Mouse (Mus musculus) mesoderm, embryonic 11.5 days (tissue): ENCODE measurements around the gene Pdik1l.
"Not testable (repeated sequence)": the region's sequence is repeated elsewhere in the genome, so short reads cannot be mapped to it uniquely, and the experiment has no call there.

Experiments
- DNase-seq: peaks from one replicate; pipeline ENCODE4 v3.0.0-alpha.2; 2012; ENCODE audit warnings: low read depth, low spot score

Gene Pdik1l

GRCm38 (mm10) chr4:134298626-134299497 lies 11.2 kb upstream of the Pdik1l start:
- DNase-seq = no peak

GRCm38 (mm10) chr4:134297369-134297768 lies 9.7 kb upstream of the Pdik1l start:
- DNase-seq = no peak

- no peak for DNase-seq
Observed at GRCm38 (mm10) chr4:134296523-134296922, 8.8 kb upstream of the Pdik1l start.

GRCm38 (mm10) chr4:134296096-134296495 lies 8.4 kb upstream of the Pdik1l start:
- DNase-seq = not testable (repeated sequence)

GRCm38 (mm10) chr4:134293692-134294163 lies 6.0 kb upstream of the Pdik1l start:
- no peak for DNase-seq

- DNase-seq = no peak
Observed at GRCm38 (mm10) chr4:134293061-134293691, 5.5 kb upstream of the Pdik1l start.

GRCm38 (mm10) chr4:134292067-134292466 lies 4.4 kb upstream of the Pdik1l start:
- DNase-seq = peak; percentile 84

- no peak for DNase-seq
Observed at GRCm38 (mm10) chr4:134288397-134289256, 932 bp upstream of the Pdik1l start.

GRCm38 (mm10) chr4:134287168-134287564 lies 529 bp downstream of the Pdik1l start:
- DNase-seq = peak; percentile 96

GRCm38 (mm10) chr4:134286226-134287167 lies 1.2 kb downstream of the Pdik1l start:
- no peak for DNase-seq

- no peak for DNase-seq
Observed at GRCm38 (mm10) chr4:134284942-134285341, 2.8 kb downstream of the Pdik1l start.

GRCm38 (mm10) chr4:134273417-134274345 lies 14.0 kb downstream of the Pdik1l start:
- no peak for DNase-seq

GRCm38 (mm10) chr4:134272731-134273416 lies 14.8 kb downstream of the Pdik1l start:
- DNase-seq = no peak

GRCm38 (mm10) chr4:134271979-134272378 lies 15.7 kb downstream of the Pdik1l start:
- no peak for DNase-seq

GRCm38 (mm10) chr4:134269622-134270021 lies 18.1 kb downstream of the Pdik1l start:
- DNase-seq = not testable (repeated sequence)

- no peak for DNase-seq
Observed at GRCm38 (mm10) chr4:134268102-134268655, 19.5 kb downstream of the Pdik1l start.

GRCm38 (mm10) chr4:134265860-134266585 lies 21.7 kb downstream of the Pdik1l start:
- DNase-seq = no peak

- DNase-seq = no peak
Observed at GRCm38 (mm10) chr4:134263191-134263590, 24.5 kb downstream of the Pdik1l start.
